Mouse (Mus musculus) stomach, embryonic 15.5 days (tissue): ENCODE data around the gene Parp16. TPM values are rescaled to one million over a fixed set of nuclear protein-coding genes. Genes with fewer than 3 reads are reported as not detected.

Experiments
- ATAC-seq: fragments of 200-750 bp; cut with Nextera tagmentation; 2 replicates; pipeline ENCODE4 v1.8.0; 2017; ENCODE audit warnings: low read depth, moderate number of reproducible peaks, moderate TSS enrichment; ENCODE audit not compliant: insufficient read depth, low FRiP score
- H3K27ac ChIP-seq: fragments of 300-500 bp; sonication (generic); 2 replicates; pipeline ENCODE4 v1.5.1; 2015; ENCODE audit warnings: mild to moderate bottlenecking, inconsistent platforms
- H3K27me3 ChIP-seq: fragments of 300-500 bp; sonication (generic); replicated peaks from 2 replicates; pipeline ENCODE4 v1.6.1; 2015; ENCODE audit warnings: inconsistent platforms
- H3K36me3 ChIP-seq: fragments of 300-500 bp; sonication (generic); 2 replicates; pipeline ENCODE4 v1.6.1; 2015; ENCODE audit warnings: inconsistent platforms
- H3K4me1 ChIP-seq: fragments of 300-500 bp; sonication (generic); 2 replicates; pipeline ENCODE4 v1.6.1; 2015; ENCODE audit warnings: inconsistent platforms
- H3K4me2 ChIP-seq: fragments of 300-500 bp; sonication (generic); 2 replicates; pipeline ENCODE4 v1.6.1; 2015; ENCODE audit warnings: mild to moderate bottlenecking, inconsistent platforms
- H3K4me3 ChIP-seq: fragments of 300-500 bp; sonication (generic); replicated peaks from 2 replicates; pipeline ENCODE4 v1.5.1; 2015; ENCODE audit warnings: inconsistent platforms
- H3K9ac ChIP-seq: fragments of 300-500 bp; sonication (generic); 2 replicates; pipeline ENCODE4 v1.6.1; 2015; ENCODE audit warnings: inconsistent platforms
- H3K9me3 ChIP-seq: fragments of 300-500 bp; sonication (generic); 2 replicates; pipeline ENCODE4 v1.6.1; 2016; ENCODE audit warnings: inconsistent platforms
- WGBS: fragments of 180-500 bp; shearing (Covaris S2); methylation state at CpG from one replicate; pipeline ENCODE4 v1.1.7; 2015; 5-methylcytosine and 5-hydroxymethylcytosine counted together
- polyA plus RNA-seq: library from polyadenylated mRNA; unstranded; fragments of >200 nt; fragmentation: Nextera tagmentation; extraction: Ambion mirVana; gene quantifications from 2 replicates; pipeline ENCODE4 v1.2.1, GENCODE M21; 2015

The Parp16 gene
- polyA plus RNA-seq, 1 experiment from 2014 or later: 9.1 TPM

DNA sequence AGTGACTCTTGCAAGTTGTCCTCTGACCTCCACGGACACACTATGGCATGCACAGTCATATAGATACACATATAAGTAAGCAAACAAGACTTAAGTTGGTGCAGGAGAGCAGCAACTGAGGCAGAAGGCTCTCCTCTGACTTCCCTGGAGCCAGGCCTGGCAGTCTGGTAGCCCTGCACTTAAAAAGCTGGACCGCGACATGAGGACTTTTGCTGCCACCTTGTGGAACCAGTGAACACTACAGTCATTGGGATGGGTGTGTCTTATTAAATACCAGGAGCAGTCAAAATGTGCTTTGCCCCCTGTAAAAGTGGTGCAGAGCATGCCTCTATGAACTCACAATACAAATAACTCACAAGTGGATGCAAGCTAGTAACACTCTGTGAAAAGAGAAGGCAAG, 6.6 kb upstream of the Parp16 start:
- no peak overlapping the region for H3K9ac ChIP-seq
- no peak overlapping the region for H3K4me2 ChIP-seq
- no peaks in the 10 kb centered on the region for H3K27me3 ChIP-seq
- H3K36me3 ChIP-seq: no peaks in the 10 kb centered on the region
- no peak overlapping the region for H3K27ac ChIP-seq
- WGBS: 7% methylated on average over 3 of the region's 3 CpGs
- no peak for ATAC-seq
- peaks cover 4% of the 10 kb centered on the region; the same call in 1 of the 2 replicates for H3K4me1 ChIP-seq
- H3K9me3 ChIP-seq: no peaks in the 10 kb centered on the region
- no peak overlapping the region for H3K4me3 ChIP-seq

DNA sequence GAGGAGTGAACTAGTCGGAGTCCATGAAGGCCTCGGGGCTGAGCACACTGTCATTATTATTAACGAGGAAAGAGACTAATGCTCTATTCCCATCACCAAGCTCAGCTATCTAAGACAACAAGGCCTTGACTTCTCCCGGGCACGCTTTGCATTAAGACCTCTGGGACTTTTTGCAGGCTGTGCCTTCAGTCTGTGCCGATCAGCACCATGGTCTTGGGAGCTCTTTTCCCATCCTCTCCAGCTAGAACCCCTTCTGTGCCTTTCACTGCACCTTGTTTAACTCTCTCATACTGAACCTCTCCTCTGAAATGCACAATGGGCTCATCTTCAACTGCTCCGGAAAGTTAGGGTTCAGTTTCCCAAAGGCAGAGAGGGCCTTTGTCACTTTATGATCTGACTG, 4.8 kb upstream of the Parp16 start:
- Histone ChIP-seq H3K4me1 (peaks cover 11% of the 10 kb centered on the region), H3K9me3 (no peaks in the 10 kb centered on the region), H3K27me3 (no peaks in the 10 kb centered on the region), H3K4me3 (no peak overlapping the region), H3K9ac (no peak overlapping the region), H3K36me3 (no peaks in the 10 kb centered on the region), H3K27ac (no peak overlapping the region), H3K4me2 (no peak overlapping the region)
- 63% methylated on average over 7 of the region's 7 CpGs for WGBS
- ATAC-seq: no peak

DNA sequence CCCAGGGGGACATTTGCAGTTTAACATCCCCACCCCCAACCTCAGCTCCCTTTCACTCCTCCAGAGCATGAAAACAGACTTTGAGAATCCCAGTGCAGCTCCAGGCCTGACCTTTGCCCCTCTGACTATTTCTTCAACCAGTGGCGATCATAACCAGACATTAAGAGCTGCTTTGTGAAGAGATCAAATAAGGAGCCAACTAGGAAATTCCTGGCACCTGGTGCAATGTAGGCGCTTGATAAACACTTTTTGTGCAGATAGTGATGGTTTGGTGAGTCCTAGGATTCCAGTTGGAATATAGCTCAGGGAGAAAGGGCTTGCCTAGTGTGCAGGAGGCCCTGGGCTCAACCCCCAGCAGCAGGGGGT, 3.8 kb upstream of the Parp16 start:
- no peaks in the 10 kb centered on the region for H3K36me3 ChIP-seq
- H3K27ac ChIP-seq: peak overlapping the region; percentile 63
- no peak for ATAC-seq
- H3K4me1 ChIP-seq: peaks cover 20% of the 10 kb centered on the region
- H3K27me3 ChIP-seq: no peaks in the 10 kb centered on the region
- H3K9me3 ChIP-seq: no peaks in the 10 kb centered on the region
- no peak overlapping the region for H3K4me2 ChIP-seq
- no peak overlapping the region for H3K4me3 ChIP-seq
- H3K9ac ChIP-seq: no peak overlapping the region
- WGBS: 38% methylated on average over 2 of the region's 2 CpGs

DNA sequence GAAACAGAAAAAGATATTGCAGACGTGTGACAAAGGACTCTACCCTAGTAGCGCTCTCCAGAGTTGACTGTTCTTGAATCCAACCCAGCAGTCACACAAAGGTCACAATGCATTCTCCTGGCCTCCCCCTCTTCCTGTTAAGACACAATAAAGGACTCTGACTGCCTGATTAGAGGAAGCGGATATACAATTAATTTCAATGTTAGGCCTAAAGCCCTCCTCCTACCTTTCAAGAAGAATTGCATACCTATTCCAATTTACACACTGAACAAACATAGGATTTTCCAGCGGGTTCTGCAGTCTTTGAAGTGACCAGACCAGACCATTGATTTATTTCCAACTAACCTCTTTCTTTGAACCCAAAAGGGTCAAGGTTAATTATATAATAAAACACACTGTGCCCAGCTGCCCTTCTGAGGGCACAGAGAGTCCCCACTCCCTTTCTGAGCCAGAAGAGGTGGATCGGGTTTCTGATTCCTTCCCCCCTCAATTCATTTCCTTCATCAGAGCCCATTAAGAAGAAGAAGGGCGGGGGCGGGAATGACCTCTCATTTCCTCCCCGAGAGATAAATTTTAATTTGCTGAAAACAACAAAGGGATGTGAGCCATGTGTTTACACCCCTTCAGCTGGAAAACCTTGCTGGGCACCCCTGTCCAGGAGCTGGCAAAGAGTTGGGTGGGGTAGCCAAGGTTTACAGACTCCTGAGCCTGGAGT, 3.2 kb upstream of the Parp16 start:
- H3K36me3 ChIP-seq: no peaks in the 10 kb centered on the region
- no peak for ATAC-seq
- 32% methylated on average over 8 of the region's 8 CpGs for WGBS
- peak overlapping the region; percentile 63 for H3K27ac ChIP-seq
- H3K4me3 ChIP-seq: no peak overlapping the region
- no peak overlapping the region for H3K9ac ChIP-seq
- H3K27me3 ChIP-seq: no peaks in the 10 kb centered on the region
- peaks cover 20% of the 10 kb centered on the region for H3K4me1 ChIP-seq
- no peak overlapping the region for H3K4me2 ChIP-seq
- H3K9me3 ChIP-seq: no peaks in the 10 kb centered on the region

DNA sequence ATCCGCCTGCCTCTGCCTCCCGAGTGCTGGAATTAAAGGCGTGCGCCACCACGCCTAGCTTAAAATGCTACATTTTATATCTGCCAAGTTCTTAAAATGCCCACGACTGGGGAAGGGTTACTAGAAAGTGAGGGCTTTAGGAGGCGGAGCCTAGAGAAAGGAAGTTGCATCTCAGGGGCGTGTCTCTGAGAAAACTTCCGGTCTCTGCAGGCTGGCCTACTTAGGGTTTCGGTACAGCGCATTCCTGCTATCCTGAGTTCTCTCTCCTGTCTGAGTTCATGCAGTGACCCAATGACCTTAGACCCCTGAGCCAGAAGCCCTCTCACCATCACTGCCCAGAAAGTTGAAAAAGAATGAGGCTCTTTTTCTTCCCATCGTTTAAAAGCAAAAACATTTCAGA, 1.9 kb upstream of the Parp16 start:
- Histone ChIP-seq H3K9ac (no peak overlapping the region), H3K36me3 (no peaks in the 10 kb centered on the region), H3K4me3 (no peak overlapping the region), H3K27ac (no peak overlapping the region), H3K9me3 (no peaks in the 10 kb centered on the region), H3K4me2 (no peak overlapping the region), H3K27me3 (no peaks in the 10 kb centered on the region), H3K4me1 (peaks cover 24% of the 10 kb centered on the region)
- WGBS: 69% methylated on average over 12 of the region's 12 CpGs
- ATAC-seq: no peak

DNA sequence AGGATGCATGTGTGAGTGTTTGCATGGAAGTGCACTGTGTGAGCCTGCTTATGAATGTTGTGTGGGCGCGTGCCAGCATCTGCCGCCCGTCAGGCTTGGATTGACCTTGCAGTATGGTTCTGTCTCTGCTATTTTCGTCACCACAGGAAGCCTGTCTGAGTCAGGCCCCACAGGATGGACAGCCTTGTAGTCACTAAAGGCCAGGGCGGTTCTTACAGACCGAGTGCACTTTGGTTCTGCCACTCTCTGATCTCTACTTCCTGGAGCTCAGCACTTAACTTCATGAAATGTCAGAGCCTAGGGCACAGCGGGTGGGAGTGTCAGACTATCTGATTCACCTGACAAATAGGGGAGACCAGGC, 448 bp downstream of the Parp16 start:
- 0 out of 2 replicates have a peak overlapping the region, but pooled peaks have one; percentile 0 for H3K9ac ChIP-seq
- WGBS: 23% methylated on average over 8 of the region's 8 CpGs
- peaks cover 31% of the 10 kb centered on the region for H3K4me1 ChIP-seq

DNA sequence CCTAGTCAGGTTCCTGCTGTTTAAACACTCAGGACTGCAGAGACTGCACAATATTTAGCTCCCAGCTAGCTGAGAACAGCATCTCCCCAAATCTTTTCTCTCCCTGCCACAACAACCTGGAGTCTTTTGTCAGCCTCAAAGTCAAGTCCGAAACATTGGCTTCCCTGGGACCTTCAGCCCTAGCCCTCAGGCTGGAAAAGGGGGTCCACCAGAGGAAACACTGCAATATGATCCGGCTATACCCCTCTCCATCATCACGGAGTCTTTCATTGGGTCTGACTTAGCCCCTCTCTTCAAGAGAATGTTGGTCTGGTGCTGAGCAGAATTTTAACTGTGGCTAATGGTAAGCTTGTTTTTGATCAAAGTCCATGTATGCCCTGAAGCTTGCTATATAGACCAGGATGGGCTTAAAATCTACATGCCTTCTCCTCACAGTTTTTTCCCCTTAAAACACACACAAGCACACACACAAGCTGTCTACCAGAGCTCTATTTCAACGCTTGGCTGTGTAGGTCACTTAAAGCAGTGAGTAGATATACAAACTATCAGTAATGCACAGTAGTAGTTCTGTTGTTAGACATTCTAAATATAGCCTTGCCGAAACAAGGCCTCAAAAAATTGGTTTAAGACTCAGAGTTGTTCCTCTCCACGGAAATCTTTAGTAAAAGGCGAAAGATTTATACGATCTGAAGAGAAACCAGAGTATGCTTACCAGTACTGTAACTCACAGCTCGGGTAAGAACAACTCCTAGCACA, 1.0 kb downstream of the Parp16 start:
- no peak overlapping the region for H3K9ac ChIP-seq
- peak overlapping the region; percentile 27; the same call in 1 of the 2 replicates for H3K4me2 ChIP-seq
- H3K27ac ChIP-seq: peak overlapping the region; percentile 91
- peak; percentile 90 for ATAC-seq
- 0 out of 2 replicates have a peak overlapping the region, but pooled peaks have one; percentile 6 for H3K4me3 ChIP-seq
- 2% methylated on average over 9 of the region's 9 CpGs for WGBS
- no peaks in the 10 kb centered on the region for H3K36me3 ChIP-seq
- no peaks in the 10 kb centered on the region for H3K27me3 ChIP-seq
- H3K4me1 ChIP-seq: peaks cover 31% of the 10 kb centered on the region
- no peaks in the 10 kb centered on the region for H3K9me3 ChIP-seq

More for the DNA sequence above, 448 bp downstream of the Parp16 start:
- peak overlapping the region; percentile 91 for H3K27ac ChIP-seq
- no peaks in the 10 kb centered on the region for H3K36me3 ChIP-seq
- H3K27me3 ChIP-seq: no peaks in the 10 kb centered on the region
- peak; percentile 12; the same call in 1 of the 2 replicates for ATAC-seq
- no peaks in the 10 kb centered on the region for H3K9me3 ChIP-seq
- no peak overlapping the region for H3K4me2 ChIP-seq
- no peak overlapping the region for H3K4me3 ChIP-seq

DNA sequence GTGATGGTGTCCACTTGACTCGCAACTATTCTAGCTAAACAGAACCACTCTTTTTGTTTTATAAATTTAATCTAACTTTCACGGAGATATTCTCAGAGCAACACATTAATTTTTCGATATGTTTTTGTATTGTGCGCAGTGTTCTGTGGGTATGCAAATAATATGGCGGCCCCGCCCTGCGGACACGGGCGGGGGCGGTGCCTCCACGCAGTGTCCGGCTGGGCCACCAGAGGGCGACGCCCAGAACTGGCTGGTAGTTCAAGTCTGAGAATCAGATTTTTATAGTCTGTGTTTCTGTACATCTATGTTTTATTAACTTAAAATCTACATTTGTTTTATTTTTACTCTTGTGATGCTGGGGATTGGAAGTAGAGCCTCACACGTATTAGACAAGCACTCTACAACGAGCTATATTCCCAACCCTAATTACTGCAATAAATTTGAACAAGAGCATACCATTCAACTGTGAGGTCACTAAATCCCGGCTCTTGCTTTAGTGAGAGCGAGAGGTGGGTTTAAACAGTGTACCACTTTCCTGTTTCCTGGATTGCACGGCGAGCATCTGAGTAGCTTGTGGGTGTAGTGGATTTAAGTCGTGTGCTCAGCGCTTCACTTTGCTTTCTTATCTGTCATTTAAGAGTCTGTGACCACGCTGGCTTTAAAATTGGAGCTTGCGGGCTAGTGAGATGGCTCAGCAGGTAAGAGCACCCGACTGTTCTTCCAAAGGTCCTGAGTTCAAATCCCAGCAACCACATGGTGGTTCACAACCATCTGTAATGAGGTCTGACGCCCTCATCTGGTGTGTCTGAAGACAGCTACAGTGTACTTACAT, 1.8 kb downstream of the Parp16 start:
- ATAC-seq: peak; percentile 70
- Histone ChIP-seq H3K4me2 (peak overlapping the region; percentile 27; the same call in 1 of the 2 replicates), H3K27me3 (no peaks in the 10 kb centered on the region), H3K4me3 (0 out of 2 replicates have a peak overlapping the region, but pooled peaks have one; percentile 6), H3K9ac (no peak overlapping the region), H3K9me3 (no peaks in the 10 kb centered on the region), H3K4me1 (peaks cover 26% of the 10 kb centered on the region), H3K27ac (peak overlapping the region; percentile 91), H3K36me3 (no peaks in the 10 kb centered on the region)
- 16% methylated on average over 26 of the region's 26 CpGs for WGBS

DNA sequence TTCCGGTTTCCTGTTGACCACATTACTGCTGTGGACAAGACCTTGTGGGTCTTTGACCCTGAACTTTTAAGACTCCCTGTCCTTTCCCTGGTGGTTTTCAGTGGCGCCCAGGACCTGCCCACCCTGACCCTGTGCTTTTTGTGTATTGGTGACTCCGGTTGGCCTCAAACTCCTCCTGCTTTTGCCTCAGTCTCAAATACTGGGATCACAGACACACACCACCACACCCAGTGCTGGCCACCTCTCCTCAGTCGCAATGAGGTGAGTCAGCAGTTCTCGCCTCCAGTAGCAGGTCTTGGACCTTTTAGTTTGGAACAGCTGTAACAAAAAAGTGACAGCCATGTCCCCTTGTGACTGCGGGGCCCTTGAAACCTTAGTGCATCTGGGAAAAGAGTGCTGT, 2.7 kb downstream of the Parp16 start:
- no peak overlapping the region for H3K9ac ChIP-seq
- H3K27ac ChIP-seq: no peak overlapping the region
- WGBS: 79% methylated on average over 6 of the region's 6 CpGs
- ATAC-seq: no peak
- peaks cover 26% of the 10 kb centered on the region for H3K4me1 ChIP-seq
- H3K4me3 ChIP-seq: no peak overlapping the region
- no peaks in the 10 kb centered on the region for H3K27me3 ChIP-seq
- no peak overlapping the region for H3K4me2 ChIP-seq
- no peaks in the 10 kb centered on the region for H3K9me3 ChIP-seq
- no peaks in the 10 kb centered on the region for H3K36me3 ChIP-seq

DNA sequence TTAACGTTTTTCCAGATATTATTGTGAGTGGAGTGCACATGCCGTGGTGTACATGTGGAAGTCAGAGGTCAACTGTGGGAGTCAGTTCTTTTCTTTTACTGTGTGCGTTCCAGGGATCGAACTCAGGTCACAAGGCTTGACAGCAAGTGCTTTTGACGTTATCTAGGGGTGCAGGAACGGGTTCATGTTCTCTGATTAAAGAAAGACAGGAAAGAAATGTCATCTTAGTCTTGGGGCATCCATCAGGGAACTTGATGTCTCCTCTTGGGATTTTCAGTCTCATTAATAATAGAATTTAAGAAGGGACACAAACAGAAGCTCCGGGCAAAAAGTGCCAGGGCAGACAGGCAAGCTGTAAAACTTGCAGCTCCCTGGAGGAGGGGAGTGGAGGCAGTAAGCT, 4.6 kb downstream of the Parp16 start:
- Histone ChIP-seq H3K4me2 (no peak overlapping the region), H3K27me3 (no peaks in the 10 kb centered on the region), H3K4me1 (peaks cover 26% of the 10 kb centered on the region), H3K4me3 (no peak overlapping the region), H3K9ac (no peak overlapping the region), H3K36me3 (no peaks in the 10 kb centered on the region), H3K27ac (peak overlapping the region; percentile 38; the same call in 1 of the 2 replicates), H3K9me3 (no peaks in the 10 kb centered on the region)
- WGBS: 39% methylated on average over 7 of the region's 7 CpGs
- no peak for ATAC-seq

DNA sequence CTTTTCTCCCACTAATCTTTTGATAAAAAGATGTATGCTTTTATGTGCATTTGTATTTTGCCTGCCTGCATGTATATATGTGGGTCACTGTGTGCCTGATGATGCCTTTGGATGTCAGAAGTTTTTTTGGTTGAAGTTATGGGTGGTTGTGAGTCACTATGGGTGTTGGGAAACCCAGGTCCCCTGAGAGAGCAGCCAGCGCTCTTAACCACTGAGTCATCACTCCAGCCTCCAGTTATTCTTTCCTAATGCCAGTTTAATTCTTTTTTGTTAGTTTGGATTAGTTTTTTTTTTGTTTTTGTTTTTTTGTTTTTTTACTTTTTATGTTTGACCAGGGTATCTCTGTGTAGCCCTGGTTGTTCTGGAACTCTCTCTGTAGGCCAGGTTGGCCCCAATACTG, 5.5 kb downstream of the Parp16 start:
- no peak for ATAC-seq
- no peaks in the 10 kb centered on the region for H3K36me3 ChIP-seq
- H3K9me3 ChIP-seq: no peaks in the 10 kb centered on the region
- no peak overlapping the region for H3K4me3 ChIP-seq
- H3K4me2 ChIP-seq: no peak overlapping the region
- peaks cover 17% of the 10 kb centered on the region for H3K4me1 ChIP-seq
- no peak overlapping the region for H3K9ac ChIP-seq
- 54% methylated on average over 1 of the region's 1 CpGs for WGBS
- H3K27me3 ChIP-seq: no peaks in the 10 kb centered on the region
- peak overlapping the region; percentile 74 for H3K27ac ChIP-seq

DNA sequence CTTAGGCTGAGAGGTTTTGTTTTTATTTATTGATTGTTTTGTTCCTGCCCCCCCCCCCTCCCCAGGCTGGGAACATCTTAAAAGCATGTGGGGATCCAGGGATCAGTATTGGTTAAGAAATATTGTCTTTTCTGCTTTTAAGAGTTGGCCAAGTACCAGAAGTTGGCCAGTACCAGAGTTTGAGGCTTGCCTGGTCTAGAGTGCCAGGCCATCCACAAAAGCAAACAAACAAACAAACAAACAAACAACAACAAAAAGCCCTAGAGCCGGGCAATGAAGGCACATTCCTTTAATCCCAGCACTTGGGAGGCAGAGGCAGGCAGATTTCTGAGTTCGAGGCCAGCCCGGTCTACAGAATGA, 5.8 kb downstream of the Parp16 start:
- H3K27ac ChIP-seq: peak overlapping the region; percentile 74
- no peak overlapping the region for H3K4me3 ChIP-seq
- no peak overlapping the region for H3K4me2 ChIP-seq
- 30% methylated on average over 3 of the region's 3 CpGs for WGBS
- no peak for ATAC-seq
- no peaks in the 10 kb centered on the region for H3K9me3 ChIP-seq
- H3K27me3 ChIP-seq: no peaks in the 10 kb centered on the region
- H3K36me3 ChIP-seq: no peaks in the 10 kb centered on the region
- no peak overlapping the region for H3K9ac ChIP-seq
- peaks cover 13% of the 10 kb centered on the region for H3K4me1 ChIP-seq
